Mouse (Mus musculus): Measurements from ENCODE around the gene Pdpk1. TPM values are rescaled to one million over a fixed set of nuclear protein-coding genes. Genes with fewer than 3 reads are reported as not detected.

The Pdpk1 gene
- 51.6 TPM for polyA plus RNA-seq (2017; shearing (Covaris generic))

DNA sequence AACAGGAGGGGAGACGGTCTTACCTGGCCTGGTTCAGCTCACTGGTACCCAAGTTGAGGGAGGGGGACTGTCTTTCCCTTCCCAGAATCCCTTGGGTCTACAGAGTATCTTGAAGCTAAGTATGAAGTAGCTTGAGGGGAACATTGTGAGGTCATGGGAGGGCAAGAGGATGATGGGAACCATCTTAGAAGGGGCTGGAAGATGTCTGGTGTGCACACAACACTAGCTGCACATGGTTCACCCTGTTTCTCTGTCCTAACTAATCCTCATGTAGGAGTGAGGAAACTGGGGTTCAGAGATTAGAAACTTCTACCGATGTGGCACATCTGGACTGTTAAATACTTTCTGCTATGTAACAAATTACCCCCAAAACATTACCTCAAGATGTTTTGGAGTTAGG lies at the start of gene Pdpk1:
TSS of gene Pdpk1 (minus strand) at position 101 of the 400 bp plus-strand sequence.

DNA sequence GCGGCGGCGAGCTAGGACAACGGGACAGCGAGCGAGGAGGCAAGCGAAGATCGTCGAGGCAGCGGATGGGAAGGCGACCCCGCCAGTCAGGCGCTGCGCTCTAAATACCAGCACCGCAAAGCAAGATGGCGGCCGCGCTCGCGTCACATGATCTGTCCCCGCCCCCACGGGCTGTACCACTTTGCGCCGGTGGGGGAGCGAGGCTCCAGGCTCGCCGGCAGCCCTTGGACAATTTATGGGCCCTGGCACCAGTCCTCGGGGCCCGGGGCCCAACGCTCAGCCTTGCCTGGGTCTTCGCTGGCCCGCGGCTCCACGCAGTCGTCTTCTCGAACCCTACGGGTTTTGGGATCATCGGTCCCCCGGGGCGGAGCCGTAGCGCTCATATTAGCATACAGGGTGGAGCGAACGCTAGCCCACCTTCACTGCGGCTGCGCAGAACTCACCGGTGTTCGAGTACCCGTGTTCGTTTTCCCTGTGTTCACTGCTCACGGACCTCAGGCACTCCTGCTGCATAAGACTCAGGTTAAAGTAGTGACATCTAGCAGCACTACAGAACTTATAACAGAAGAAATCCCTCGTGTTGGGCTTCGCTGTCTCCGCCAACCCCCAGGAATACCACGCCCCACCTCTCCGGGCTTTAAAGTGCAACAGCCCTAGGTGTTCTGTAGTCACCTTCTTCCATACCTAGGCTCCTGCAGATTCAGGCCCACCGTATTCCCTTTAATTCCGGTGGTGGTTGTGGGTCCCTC lies 18.8 kb upstream of the Pdpk1 start, which contains the start of gene Atp6v0c:
TSS of gene Atp6v0c (minus strand) at position 386 of the 749 bp plus-strand sequence.

DNA sequence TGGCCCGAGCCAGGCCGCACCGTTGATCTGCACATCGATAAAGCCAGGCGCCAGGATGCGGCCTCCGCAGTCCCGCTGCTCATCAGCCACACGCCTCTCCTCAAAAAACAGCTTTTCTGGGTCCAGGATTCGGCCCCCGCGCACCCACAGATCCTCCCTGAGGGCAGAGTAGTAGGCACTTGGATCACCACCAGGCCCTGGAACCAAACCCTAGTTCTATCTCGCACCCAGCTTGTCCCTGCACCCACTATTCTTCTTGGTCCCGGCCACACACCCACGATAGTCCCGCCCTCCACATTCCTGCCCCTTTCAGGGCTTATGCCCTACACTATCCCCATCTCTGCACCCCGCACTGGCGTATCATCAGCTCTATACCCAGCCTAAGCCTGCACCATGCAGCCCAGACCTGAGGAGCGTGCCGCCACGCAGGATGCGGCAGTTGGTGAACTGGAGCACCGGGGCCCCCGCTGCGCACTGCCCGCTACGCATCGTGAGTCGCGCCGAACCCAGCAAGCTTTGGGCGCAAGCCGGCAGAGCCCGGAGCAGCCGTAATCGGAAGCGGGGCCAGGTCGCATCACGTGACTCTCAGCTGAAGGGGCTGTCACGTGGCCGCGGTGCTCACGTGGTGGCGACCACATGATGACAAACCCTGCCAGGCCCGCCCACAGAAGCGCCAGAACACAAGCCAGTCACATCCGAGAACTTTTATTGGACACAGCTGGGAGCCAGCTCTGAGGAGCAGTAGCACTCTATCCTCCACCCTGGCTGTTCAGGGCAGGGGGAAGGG lies 12.6 kb upstream of the Pdpk1 start, which contains the start of gene Amdhd2:
TSS of gene Amdhd2 (minus strand) at position 591 of the 787 bp plus-strand sequence.

GRCm38 (mm10) chr17:24072919-24073696 lies 77.6 kb downstream of the Pdpk1 start, which contains the start of gene Kctd5:
Gene Kctd5, minus strand, starts transcription at chr17:24073485.

DNA sequence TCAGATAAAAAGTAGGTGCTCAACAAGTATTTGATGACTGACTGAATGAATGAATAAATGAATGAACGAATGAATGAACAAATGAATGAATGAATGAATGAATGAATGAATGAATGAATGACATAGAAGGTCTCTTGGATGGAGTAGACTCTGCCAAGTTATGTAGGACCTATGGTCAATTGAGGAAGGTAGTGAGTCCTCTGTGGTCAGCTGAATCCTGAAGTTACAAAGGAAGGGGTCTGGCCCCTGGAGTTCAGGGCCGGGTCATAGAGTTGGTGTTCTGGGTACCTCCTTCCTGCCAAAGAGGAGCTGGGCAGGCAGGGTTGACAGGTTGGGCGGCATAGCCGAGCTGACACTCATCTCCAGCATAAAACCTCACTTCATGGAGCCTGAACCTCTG lies 112.9 kb downstream of the Pdpk1 start, which contains the start of gene Prss27:
TSS of gene Prss27 (plus strand) at position 301 of the 400 bp plus-strand sequence.

Other genes with a start within 250 kb of the Pdpk1 start
- not detected for gene Dcpp3, start 233.5 kb downstream of the Pdpk1 start, polyA plus RNA-seq (2017; shearing (Covaris generic))
- gene Sbp, start 209.3 kb downstream of the Pdpk1 start, polyA plus RNA-seq (2017; shearing (Covaris generic)): not detected
- gene Sbpl, start 195.7 kb downstream of the Pdpk1 start, polyA plus RNA-seq (2017; shearing (Covaris generic)): not detected
- gene Prss30, start 170.4 kb downstream of the Pdpk1 start, polyA plus RNA-seq (2017; shearing (Covaris generic)): 0.25 TPM
- not detected for gene Prss22, start 152.8 kb downstream of the Pdpk1 start, polyA plus RNA-seq (2017; shearing (Covaris generic))
- 0.58 TPM for gene Prss27, start 112.8 kb downstream of the Pdpk1 start, polyA plus RNA-seq (2017; shearing (Covaris generic))
- gene Kctd5, start 77.4 kb downstream of the Pdpk1 start, polyA plus RNA-seq (2017; shearing (Covaris generic)): 6.9 TPM
- gene Amdhd2, start 12.8 kb upstream of the Pdpk1 start, polyA plus RNA-seq (2017; shearing (Covaris generic)): 40.0 TPM
- 381 TPM for gene Atp6v0c, start 18.8 kb upstream of the Pdpk1 start, polyA plus RNA-seq (2017; shearing (Covaris generic))
- gene Tbc1d24, start 54.6 kb upstream of the Pdpk1 start, polyA plus RNA-seq (2017; shearing (Covaris generic)): 0.71 TPM
- not detected for gene Ntn3, start 58.6 kb upstream of the Pdpk1 start, polyA plus RNA-seq (2017; shearing (Covaris generic))
- gene Tedc2, start 69.9 kb upstream of the Pdpk1 start, polyA plus RNA-seq (2017; shearing (Covaris generic)): 7.7 TPM
- gene Ccnf, start 100.6 kb upstream of the Pdpk1 start, polyA plus RNA-seq (2017; shearing (Covaris generic)): 3.4 TPM
- gene Abca17, start 200.1 kb upstream of the Pdpk1 start, polyA plus RNA-seq (2017; shearing (Covaris generic)): 0.21 TPM
- gene Abca3, start 201.0 kb upstream of the Pdpk1 start, polyA plus RNA-seq (2017; shearing (Covaris generic)): 41.1 TPM